Mouse (Mus musculus): ENCODE measurements around the gene Arl10. TPM values are rescaled to one million over a fixed set of nuclear protein-coding genes. Genes with fewer than 3 reads are reported as not detected.

Gene Arl10
- polyA plus RNA-seq, 1 experiment from 2014 or later, result 23.3 TPM

DNA sequence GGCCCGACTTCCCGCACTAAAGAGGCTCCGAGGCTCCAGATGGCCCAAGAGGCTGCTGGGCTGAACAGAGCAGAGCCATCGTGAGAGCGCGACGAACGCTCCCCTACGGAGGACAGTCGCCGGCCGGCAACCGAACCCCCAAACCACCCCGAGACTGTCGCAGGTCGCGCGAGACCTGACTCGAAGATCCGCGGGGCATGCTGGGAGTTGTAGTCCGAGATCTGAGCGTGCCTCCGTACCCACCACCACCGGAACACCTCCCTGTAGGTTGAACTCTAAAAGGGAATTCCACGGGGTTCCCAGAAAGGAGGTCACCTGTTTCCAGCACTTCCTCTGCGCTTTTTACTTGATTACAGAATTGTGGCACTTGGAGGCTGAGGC is 9.6 kb upstream of the Arl10 start, which contains the start of gene 4833439L19Rik:
4833439L19Rik (minus strand) TSS at position 235 of the 381 bp plus-strand sequence.
- H3K4me2 ChIP-seq, result peak within 1 kb of the TSS; percentile 86
- peak within 1 kb of the TSS; percentile 49 for H3K27ac ChIP-seq (ENCODE audit: poor library complexity, severe bottlenecking)
- ATAC-seq (ENCODE audit: insufficient number of reproducible peaks, low FRiP score), result peak; percentile 95
- H3K4me1 ChIP-seq (replicated peaks), result peaks cover 13% of the 10 kb centered on the region
- H3K36me3 ChIP-seq, result peaks cover 21% of the 10 kb centered on the region
- H3K4me3 ChIP-seq, result peak within 1 kb of the TSS; percentile 100
- H3K9ac ChIP-seq, result peak within 1 kb of the TSS; percentile 99
- H3K27me3 ChIP-seq (replicated peaks), result no peaks in the 10 kb centered on the region
- no peaks in the 10 kb centered on the region for H3K9me3 ChIP-seq (replicated peaks)
- WGBS, result under 1% methylated on average over 27 of the region's 27 CpGs

DNA sequence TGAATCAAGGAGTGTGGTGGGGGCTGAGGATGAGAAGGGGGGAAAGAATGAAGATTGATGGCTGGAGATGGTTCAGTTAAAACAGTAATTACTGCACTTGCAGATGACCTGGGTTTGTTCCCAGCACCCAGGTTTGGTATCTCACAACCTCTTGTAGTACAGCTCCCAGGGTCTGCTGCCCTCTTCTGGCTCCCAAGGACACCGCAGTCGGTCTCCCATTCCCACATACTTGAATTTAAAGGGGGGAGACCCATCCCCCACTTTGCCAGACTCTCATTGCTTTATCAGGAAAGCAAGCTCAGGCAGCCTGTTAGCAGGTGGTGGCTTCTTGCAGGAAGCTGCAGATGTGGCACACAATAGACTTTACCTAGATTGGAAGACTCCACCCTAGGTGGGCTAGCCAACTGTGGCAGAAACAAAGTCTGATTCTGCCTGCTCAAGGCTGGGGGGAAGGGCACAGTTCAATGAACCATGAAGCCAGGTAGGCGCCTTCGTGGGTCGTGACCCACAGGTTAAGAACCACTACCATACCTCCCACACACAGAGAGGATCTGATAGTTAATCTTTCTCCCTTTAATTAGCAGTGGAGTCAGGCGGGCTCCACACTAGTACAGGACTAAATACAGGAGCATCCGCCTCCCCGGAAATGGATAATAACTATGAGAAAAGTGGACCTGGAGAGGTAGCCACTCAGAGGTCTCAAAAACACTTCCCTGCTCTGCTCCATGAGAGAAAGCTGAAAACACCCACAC is 9.0 kb upstream of the Arl10 start:
- H3K27ac ChIP-seq (ENCODE audit: poor library complexity, severe bottlenecking), result peak overlapping the region; percentile 49
- H3K4me1 ChIP-seq (replicated peaks), result peaks cover 13% of the 10 kb centered on the region
- no peaks in the 10 kb centered on the region for H3K27me3 ChIP-seq (replicated peaks)
- peak overlapping the region; percentile 86 for H3K4me2 ChIP-seq
- 45% methylated on average over 8 of the region's 8 CpGs for WGBS
- ATAC-seq (ENCODE audit: insufficient number of reproducible peaks, low FRiP score), result 0 out of 2 replicates have a peak, but pooled peaks have one; percentile 46
- H3K4me3 ChIP-seq, result peak overlapping the region; percentile 100
- H3K9me3 ChIP-seq (replicated peaks), result no peaks in the 10 kb centered on the region
- H3K36me3 ChIP-seq, result peaks cover 15% of the 10 kb centered on the region
- peak overlapping the region; percentile 99 for H3K9ac ChIP-seq

DNA sequence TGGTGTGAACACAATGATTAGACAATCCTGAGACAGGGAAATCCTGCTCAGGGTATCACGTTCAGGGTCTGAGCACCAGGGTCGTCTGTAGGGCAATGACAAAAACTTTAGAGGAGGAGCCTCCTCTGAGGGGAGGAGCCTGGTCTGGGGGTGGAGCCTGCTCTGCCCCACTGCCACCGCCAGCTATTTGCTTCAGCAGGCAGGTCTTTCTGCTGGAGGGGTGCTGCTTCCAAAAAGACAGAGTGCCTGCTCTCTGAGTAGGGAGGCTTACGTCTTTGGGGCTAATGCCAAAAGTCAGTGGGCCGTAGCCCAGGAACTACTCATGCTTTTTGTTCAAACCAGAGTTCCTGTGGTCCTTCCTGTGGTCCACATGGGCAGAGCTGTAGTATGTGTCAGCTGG is 6.4 kb upstream of the Arl10 start:
- no peaks in the 10 kb centered on the region for H3K27me3 ChIP-seq (replicated peaks)
- WGBS, result 51% methylated on average over 5 of the region's 5 CpGs
- H3K27ac ChIP-seq (ENCODE audit: poor library complexity, severe bottlenecking), result no peak overlapping the region
- no peak overlapping the region for H3K4me3 ChIP-seq
- no peaks in the 10 kb centered on the region for H3K9me3 ChIP-seq (replicated peaks)
- H3K9ac ChIP-seq, result no peak overlapping the region
- ATAC-seq (ENCODE audit: insufficient number of reproducible peaks, low FRiP score), result no peak
- no peak overlapping the region for H3K4me2 ChIP-seq
- peaks cover 19% of the 10 kb centered on the region for H3K4me1 ChIP-seq (replicated peaks)
- H3K36me3 ChIP-seq, result no peaks in the 10 kb centered on the region

GRCm38 (mm10) chr13:54569282-54569681 is 5.5 kb upstream of the Arl10 start:
- ATAC-seq (ENCODE audit: insufficient number of reproducible peaks, low FRiP score), result no peak
- 39% methylated on average over 1 of the region's 1 CpGs for WGBS
- Histone ChIP-seq H3K4me3 (no peak overlapping the region), H3K27me3 (replicated peaks) (no peaks in the 10 kb centered on the region), H3K27ac (ENCODE audit: poor library complexity, severe bottlenecking) (no peak overlapping the region), H3K9ac (no peak overlapping the region), H3K4me1 (replicated peaks) (peaks cover 14% of the 10 kb centered on the region), H3K9me3 (replicated peaks) (no peaks in the 10 kb centered on the region), H3K36me3 (no peaks in the 10 kb centered on the region), H3K4me2 (no peak overlapping the region)

DNA sequence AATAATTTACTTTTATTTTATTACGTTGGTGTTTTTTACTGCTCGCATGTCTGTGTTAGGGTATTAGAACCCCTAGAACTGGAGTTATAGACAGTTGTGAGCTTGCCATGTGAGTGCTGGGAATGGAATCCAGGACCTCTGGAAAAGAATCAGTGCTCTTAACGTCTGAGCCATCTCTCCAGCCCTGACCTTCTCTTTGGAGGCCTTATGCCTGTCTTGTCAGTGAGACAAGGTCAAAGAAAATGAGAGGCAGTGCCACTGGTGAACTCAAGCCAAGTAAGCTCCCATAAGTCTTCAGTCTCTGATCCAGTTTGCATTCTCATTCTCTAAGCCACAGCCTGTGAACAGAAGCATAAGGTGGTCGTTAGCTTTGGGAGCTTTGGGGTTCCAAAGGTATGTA is 4.1 kb upstream of the Arl10 start:
- 71% methylated on average over 4 of the region's 4 CpGs for WGBS
- Histone ChIP-seq H3K4me2 (no peak overlapping the region), H3K36me3 (no peaks in the 10 kb centered on the region), H3K4me3 (no peak overlapping the region), H3K9me3 (replicated peaks) (no peaks in the 10 kb centered on the region), H3K9ac (no peak overlapping the region), H3K27me3 (replicated peaks) (no peaks in the 10 kb centered on the region), H3K4me1 (replicated peaks) (peaks cover 15% of the 10 kb centered on the region), H3K27ac (ENCODE audit: poor library complexity, severe bottlenecking) (no peak overlapping the region)
- ATAC-seq (ENCODE audit: insufficient number of reproducible peaks, low FRiP score), result no peak

GRCm38 (mm10) chr13:54571637-54572036 is 3.2 kb upstream of the Arl10 start:
- no peak overlapping the region for H3K4me2 ChIP-seq
- peaks cover 21% of the 10 kb centered on the region for H3K4me1 ChIP-seq (replicated peaks)
- H3K27ac ChIP-seq (ENCODE audit: poor library complexity, severe bottlenecking), result no peak overlapping the region
- H3K9ac ChIP-seq, result no peak overlapping the region
- peaks cover 5% of the 10 kb centered on the region; the same call in 1 of the 2 replicates for H3K36me3 ChIP-seq
- 43% methylated on average over 2 of the region's 2 CpGs for WGBS
- H3K4me3 ChIP-seq, result no peak overlapping the region
- H3K27me3 ChIP-seq (replicated peaks), result no peaks in the 10 kb centered on the region
- H3K9me3 ChIP-seq (replicated peaks), result no peaks in the 10 kb centered on the region
- ATAC-seq (ENCODE audit: insufficient number of reproducible peaks, low FRiP score), result no peak

- H3K4me2 ChIP-seq, result no peak overlapping the region
- no peak for ATAC-seq (ENCODE audit: insufficient number of reproducible peaks, low FRiP score)
- 68% methylated on average over 4 of the region's 4 CpGs for WGBS
- no peak overlapping the region for H3K4me3 ChIP-seq
- H3K4me1 ChIP-seq (replicated peaks), result peaks cover 21% of the 10 kb centered on the region
- H3K9me3 ChIP-seq (replicated peaks), result no peaks in the 10 kb centered on the region
- H3K9ac ChIP-seq, result no peak overlapping the region
- H3K36me3 ChIP-seq, result peaks cover 15% of the 10 kb centered on the region
- no peaks in the 10 kb centered on the region for H3K27me3 ChIP-seq (replicated peaks)
- no peak overlapping the region for H3K27ac ChIP-seq (ENCODE audit: poor library complexity, severe bottlenecking)
These were observed 2.2 kb upstream of the Arl10 start for GRCm38 (mm10) chr13:54572621-54573020.

GRCm38 (mm10) chr13:54575489-54575888 is 674 bp downstream of the Arl10 start:
- H3K27ac ChIP-seq (ENCODE audit: poor library complexity, severe bottlenecking), result peak overlapping the region; percentile 58; the same call in 1 of the 2 replicates
- H3K9me3 ChIP-seq (replicated peaks), result no peaks in the 10 kb centered on the region
- peak overlapping the region; percentile 89 for H3K9ac ChIP-seq
- H3K4me3 ChIP-seq, result peak overlapping the region; percentile 72
- peak overlapping the region; percentile 91 for H3K4me2 ChIP-seq
- peaks cover 28% of the 10 kb centered on the region for H3K4me1 ChIP-seq (replicated peaks)
- H3K36me3 ChIP-seq, result peaks cover 43% of the 10 kb centered on the region
- 2% methylated on average over 19 of the region's 19 CpGs for WGBS
- ATAC-seq (ENCODE audit: insufficient number of reproducible peaks, low FRiP score), result no peak
- no peaks in the 10 kb centered on the region for H3K27me3 ChIP-seq (replicated peaks)

DNA sequence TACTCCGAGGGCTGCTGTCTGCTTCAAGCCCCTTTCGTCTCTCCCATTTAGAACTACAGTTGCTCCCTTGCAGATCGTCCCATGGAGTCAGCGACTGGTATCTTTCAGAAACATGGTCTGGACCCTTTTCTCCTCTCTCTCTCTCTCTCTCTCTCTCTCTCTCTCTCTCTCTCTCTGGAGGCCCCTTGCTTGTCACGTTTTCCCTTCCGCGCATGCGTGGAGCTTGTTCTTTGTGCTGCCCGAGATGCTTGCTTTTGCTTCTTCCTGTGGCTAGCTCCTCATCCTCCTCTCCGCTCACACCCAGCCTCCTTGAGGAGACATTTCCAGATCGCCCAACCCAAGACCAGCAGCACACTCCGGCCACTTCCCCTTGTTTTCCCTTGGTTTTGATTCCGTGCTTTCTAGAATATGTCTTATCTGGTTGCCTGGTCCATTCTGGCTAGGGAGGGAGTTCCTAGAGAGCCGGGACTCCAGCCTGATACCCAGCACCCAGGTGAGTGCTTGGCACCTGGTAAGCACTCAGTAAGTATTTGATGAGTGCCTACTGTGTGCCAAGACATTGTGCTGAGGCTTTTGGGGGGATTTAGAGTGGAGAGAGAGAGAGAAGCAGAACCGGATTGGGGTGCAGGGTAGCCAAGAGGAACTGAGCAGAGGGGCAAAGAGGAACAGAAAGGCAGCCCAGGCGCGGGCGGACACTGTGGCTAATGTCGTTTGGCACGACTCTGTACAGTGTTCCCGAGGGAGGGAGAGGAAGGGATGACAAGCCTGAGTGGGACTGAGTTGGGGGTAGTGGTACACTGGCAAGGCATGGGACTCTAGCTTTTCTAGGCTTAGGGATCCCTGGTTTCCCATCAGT is 3.1 kb downstream of the Arl10 start:
- Histone ChIP-seq H3K9ac (no peak overlapping the region), H3K27me3 (replicated peaks) (no peaks in the 10 kb centered on the region), H3K4me3 (no peak overlapping the region), H3K36me3 (peaks cover 67% of the 10 kb centered on the region), H3K27ac (ENCODE audit: poor library complexity, severe bottlenecking) (no peak overlapping the region), H3K4me2 (no peak overlapping the region), H3K4me1 (replicated peaks) (peaks cover 22% of the 10 kb centered on the region), H3K9me3 (replicated peaks) (no peaks in the 10 kb centered on the region)
- ATAC-seq (ENCODE audit: insufficient number of reproducible peaks, low FRiP score), result no peak
- WGBS, result 76% methylated on average over 21 of the region's 21 CpGs

DNA sequence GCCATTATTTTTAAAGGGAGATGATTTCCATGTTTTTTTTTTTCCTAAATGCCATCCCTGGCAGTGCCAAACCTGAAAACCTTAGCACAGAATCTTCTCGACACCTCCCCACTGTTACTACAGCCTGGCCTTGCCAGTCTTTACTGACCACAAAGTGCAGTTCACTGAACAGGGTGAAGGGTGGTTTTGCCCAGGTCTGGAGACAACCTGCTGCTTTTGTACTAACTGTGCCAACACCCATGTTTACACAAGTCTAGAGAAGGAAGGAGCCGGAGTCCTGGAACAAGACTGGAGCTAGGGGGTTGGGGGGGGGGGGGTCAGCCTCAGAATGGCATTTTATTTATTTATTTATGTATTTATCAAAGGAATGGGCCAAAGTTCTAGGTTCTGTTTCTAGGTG is 6.6 kb downstream of the Arl10 start:
- peaks cover 8% of the 10 kb centered on the region; the same call in 1 of the 2 replicates for H3K4me1 ChIP-seq (replicated peaks)
- no peak overlapping the region for H3K27ac ChIP-seq (ENCODE audit: poor library complexity, severe bottlenecking)
- no peak for ATAC-seq (ENCODE audit: insufficient number of reproducible peaks, low FRiP score)
- H3K4me3 ChIP-seq, result no peak overlapping the region
- H3K27me3 ChIP-seq (replicated peaks), result no peaks in the 10 kb centered on the region
- H3K4me2 ChIP-seq, result no peak overlapping the region
- peaks cover 99% of the 10 kb centered on the region for H3K36me3 ChIP-seq
- 71% methylated on average over 2 of the region's 2 CpGs for WGBS
- H3K9ac ChIP-seq, result no peak overlapping the region
- no peaks in the 10 kb centered on the region for H3K9me3 ChIP-seq (replicated peaks)

DNA sequence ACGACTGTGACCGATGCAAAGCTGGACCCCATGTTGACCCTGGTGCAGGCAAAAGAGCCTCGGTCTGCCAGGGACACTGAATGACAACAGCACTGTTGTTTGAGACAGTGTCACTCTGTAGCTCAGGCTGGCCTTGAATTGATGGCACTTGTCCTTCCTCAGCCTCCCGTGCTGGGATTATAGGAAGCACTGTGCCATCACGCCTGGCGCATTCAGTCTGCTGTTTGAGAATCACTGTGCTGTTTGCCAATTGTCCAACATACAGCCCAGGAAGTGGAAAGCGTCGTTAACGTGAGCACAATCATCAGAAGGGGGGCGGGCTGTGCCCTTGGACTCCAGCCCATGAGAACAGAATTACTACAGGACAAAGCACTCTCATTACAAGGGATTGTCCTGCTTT is 7.3 kb downstream of the Arl10 start:
- Histone ChIP-seq H3K4me1 (replicated peaks) (peaks cover 7% of the 10 kb centered on the region; the same call in 1 of the 2 replicates), H3K4me3 (no peak overlapping the region), H3K27me3 (replicated peaks) (no peaks in the 10 kb centered on the region), H3K4me2 (no peak overlapping the region), H3K9me3 (replicated peaks) (no peaks in the 10 kb centered on the region), H3K9ac (no peak overlapping the region), H3K27ac (ENCODE audit: poor library complexity, severe bottlenecking) (no peak overlapping the region), H3K36me3 (peaks cover 96% of the 10 kb centered on the region)
- WGBS, result 79% methylated on average over 10 of the region's 10 CpGs
- ATAC-seq (ENCODE audit: insufficient number of reproducible peaks, low FRiP score), result no peak

Measured in heart, embryonic 12.5 days (tissue).